Mouse (Mus musculus) kidney, embryonic 16.5 days (tissue): ENCODE measurements around the gene 2210408I21Rik. TPM values are rescaled to one million over a fixed set of nuclear protein-coding genes. Genes with fewer than 3 reads are reported as not detected.
A peak's percentile ranks its signal among the peaks of the same experiment; 100 is the strongest.

Experiments
- ATAC-seq: fragments of 200-750 bp; cut with Nextera tagmentation; 2 replicates; pipeline ENCODE4 v1.8.0; 2017; ENCODE audit warnings: moderate TSS enrichment; ENCODE audit not compliant: low FRiP score, low TSS enrichment
- H3K27ac ChIP-seq: fragments of 300-500 bp; sonication (generic); 2 replicates; pipeline ENCODE4 v1.5.1; 2014; ENCODE audit warnings: low read length
- H3K27me3 ChIP-seq: fragments of 300-500 bp; sonication (generic); 2 replicates; pipeline ENCODE4 v1.6.1; 2014; ENCODE audit warnings: low read length, control low read depth, mixed read lengths; ENCODE audit not compliant: insufficient read depth
- H3K36me3 ChIP-seq: fragments of 300-500 bp; sonication (generic); 2 replicates; pipeline ENCODE4 v1.6.1; 2014; ENCODE audit warnings: low read length, control low read depth, mixed read lengths; ENCODE audit not compliant: insufficient read depth
- H3K4me1 ChIP-seq: fragments of 300-500 bp; sonication (generic); 2 replicates; pipeline ENCODE4 v1.6.1; 2014; ENCODE audit warnings: low read length, control low read depth, mixed read lengths; ENCODE audit not compliant: insufficient read depth
- H3K4me2 ChIP-seq: fragments of 300-500 bp; sonication (generic); replicated peaks from 2 replicates; pipeline ENCODE4 v1.6.1; 2014; ENCODE audit warnings: low read depth, low read length
- H3K4me3 ChIP-seq: fragments of 300-500 bp; sonication (generic); 2 replicates; pipeline ENCODE4 v1.5.1; 2014; ENCODE audit warnings: mild to moderate bottlenecking, low read length
- H3K9ac ChIP-seq: fragments of 300-500 bp; sonication (generic); replicated peaks from 2 replicates; pipeline ENCODE4 v1.6.1; 2014; ENCODE audit warnings: low read length
- H3K9me3 ChIP-seq: fragments of 300-500 bp; sonication (generic); 2 replicates; pipeline ENCODE4 v1.6.1; 2016; ENCODE audit warnings: low read length, control low read depth
- WGBS: fragments of 180-500 bp; shearing (Covaris S2); extraction: QIAGEN DNeasy Blood & Tissue Kit; methylation state at CpG from one replicate; pipeline ENCODE4 v1.1.7; 2014; 5-methylcytosine and 5-hydroxymethylcytosine counted together
- polyA plus RNA-seq: library from polyadenylated mRNA; unstranded; fragments of >200 nt; fragmentation: Nextera tagmentation; extraction: Ambion mirVana; gene quantifications from 2 replicates; pipeline ENCODE4 v1.2.1, GENCODE M21; 2015

Gene 2210408I21Rik
- polyA plus RNA-seq, 1 experiment from 2014 or later = 9.4 TPM

GRCm38 (mm10) chr13:77450007-77450567 lies 314.7 kb downstream of the 2210408I21Rik start:
- Histone ChIP-seq H3K9ac (no peak overlapping the region), H3K4me3 (no peak overlapping the region), H3K4me1 (no peaks in the 10 kb centered on the region), H3K36me3 (no peaks in the 10 kb centered on the region), H3K27me3 (no peaks in the 10 kb centered on the region), H3K4me2 (no peak overlapping the region), H3K9me3 (0 out of 2 replicates have a peak, but pooled peaks cover 3% of the 10 kb centered on the region), H3K27ac (no peak overlapping the region)
- ATAC-seq = no peak
- WGBS = 90% methylated on average over 5 of the region's 5 CpGs

GRCm38 (mm10) chr13:77470093-77470621 lies 334.8 kb downstream of the 2210408I21Rik start:
- Histone ChIP-seq H3K4me1 (no peaks in the 10 kb centered on the region), H3K27ac (no peak overlapping the region), H3K4me3 (no peak overlapping the region), H3K27me3 (no peaks in the 10 kb centered on the region), H3K9me3 (no peaks in the 10 kb centered on the region), H3K4me2 (no peak overlapping the region), H3K36me3 (no peaks in the 10 kb centered on the region), H3K9ac (no peak overlapping the region)
- WGBS = 96% methylated on average over 3 of the region's 3 CpGs
- no peak for ATAC-seq

- no peak overlapping the region for H3K4me2 ChIP-seq
- no peak overlapping the region for H3K27ac ChIP-seq
- H3K4me1 ChIP-seq = no peaks in the 10 kb centered on the region
- H3K9ac ChIP-seq = no peak overlapping the region
- ATAC-seq = no peak
- 84% methylated on average over 4 of the region's 4 CpGs for WGBS
- no peaks in the 10 kb centered on the region for H3K36me3 ChIP-seq
- H3K27me3 ChIP-seq = no peaks in the 10 kb centered on the region
- no peak overlapping the region for H3K4me3 ChIP-seq
- no peaks in the 10 kb centered on the region for H3K9me3 ChIP-seq
Measured at GRCm38 (mm10) chr13:77476420-77476819, 341.1 kb downstream of the 2210408I21Rik start.

GRCm38 (mm10) chr13:77478425-77479119 lies 343.2 kb downstream of the 2210408I21Rik start:
- no peaks in the 10 kb centered on the region for H3K27me3 ChIP-seq
- H3K9ac ChIP-seq = no peak overlapping the region
- no peak for ATAC-seq
- no peak overlapping the region for H3K27ac ChIP-seq
- no peaks in the 10 kb centered on the region for H3K9me3 ChIP-seq
- H3K4me1 ChIP-seq = no peaks in the 10 kb centered on the region
- H3K4me3 ChIP-seq = no peak overlapping the region
- WGBS = 70% methylated on average over 6 of the region's 6 CpGs
- no peaks in the 10 kb centered on the region for H3K36me3 ChIP-seq
- no peak overlapping the region for H3K4me2 ChIP-seq

- Histone ChIP-seq H3K4me1 (no peaks in the 10 kb centered on the region), H3K9ac (no peak overlapping the region), H3K27me3 (no peaks in the 10 kb centered on the region), H3K36me3 (no peaks in the 10 kb centered on the region), H3K4me2 (no peak overlapping the region), H3K27ac (no peak overlapping the region), H3K4me3 (no peak overlapping the region), H3K9me3 (no peaks in the 10 kb centered on the region)
- 72% methylated on average over 3 of the region's 3 CpGs for WGBS
- ATAC-seq = no peak
Measured at GRCm38 (mm10) chr13:77489938-77490651, 354.8 kb downstream of the 2210408I21Rik start.

- Histone ChIP-seq H3K9ac (no peak overlapping the region), H3K9me3 (no peaks in the 10 kb centered on the region), H3K4me2 (no peak overlapping the region), H3K36me3 (no peaks in the 10 kb centered on the region), H3K27ac (no peak overlapping the region), H3K4me3 (no peak overlapping the region), H3K4me1 (no peaks in the 10 kb centered on the region), H3K27me3 (no peaks in the 10 kb centered on the region)
- ATAC-seq = no peak
- WGBS = 87% methylated on average over 1 of the region's 1 CpGs
Measured at GRCm38 (mm10) chr13:77514046-77514445, 378.7 kb downstream of the 2210408I21Rik start.

GRCm38 (mm10) chr13:77528960-77529699 lies 393.8 kb downstream of the 2210408I21Rik start:
- Histone ChIP-seq H3K4me3 (no peak overlapping the region), H3K4me1 (0 out of 2 replicates have a peak, but pooled peaks cover 4% of the 10 kb centered on the region), H3K9me3 (no peaks in the 10 kb centered on the region), H3K27ac (no peak overlapping the region), H3K36me3 (no peaks in the 10 kb centered on the region), H3K4me2 (no peak overlapping the region), H3K27me3 (no peaks in the 10 kb centered on the region), H3K9ac (no peak overlapping the region)
- peak; percentile 27; the same call in 1 of the 2 replicates for ATAC-seq
- 52% methylated on average over 8 of the region's 8 CpGs for WGBS

- ATAC-seq = no peak
- H3K4me3 ChIP-seq = no peak overlapping the region
Measured at GRCm38 (mm10) chr13:77529760-77530159, 394.4 kb downstream of the 2210408I21Rik start.

GRCm38 (mm10) chr13:77537466-77537865 lies 402.1 kb downstream of the 2210408I21Rik start:
- H3K36me3 ChIP-seq = no peaks in the 10 kb centered on the region
- H3K9me3 ChIP-seq = no peaks in the 10 kb centered on the region
- no peaks in the 10 kb centered on the region for H3K4me1 ChIP-seq
- no peak for ATAC-seq
- WGBS = 96% methylated on average over 4 of the region's 4 CpGs
- H3K27me3 ChIP-seq = no peaks in the 10 kb centered on the region
- H3K9ac ChIP-seq = no peak overlapping the region
- no peak overlapping the region for H3K27ac ChIP-seq
- H3K4me3 ChIP-seq = no peak overlapping the region
- H3K4me2 ChIP-seq = no peak overlapping the region

More at GRCm38 (mm10) chr13:77529760-77530159, 394.4 kb downstream of the 2210408I21Rik start:
- H3K27me3 ChIP-seq = no peaks in the 10 kb centered on the region
- H3K36me3 ChIP-seq = no peaks in the 10 kb centered on the region
- no peaks in the 10 kb centered on the region for H3K9me3 ChIP-seq
- no peak overlapping the region for H3K9ac ChIP-seq
- no peak overlapping the region for H3K4me2 ChIP-seq
- 0 out of 2 replicates have a peak, but pooled peaks cover 4% of the 10 kb centered on the region for H3K4me1 ChIP-seq
- no peak overlapping the region for H3K27ac ChIP-seq
